Mouse (Mus musculus) CH12.LX (cell line): ENCODE measurements around the gene Pakap.

Experiments
- CTCF ChIP-seq, 2 experiments: IDR thresholded peaks in 1 of 2; conservative IDR thresholded peaks in 1 of 2; 2 replicates each; pipeline ENCODE4 v1.5.1; 2011 to 2012; ENCODE audit warnings: low read depth in 2 of 2, low read length in 2 of 2, improper control_type of control experiment in 1 of 2, inconsistent platforms in 1 of 2, mild to moderate bottlenecking in 1 of 2, moderate library complexity in 1 of 2
- HCFC1 ChIP-seq: IDR thresholded peaks from 2 replicates; pipeline ENCODE4 v1.6.1; 2012; ENCODE audit warnings: low read depth, mild to moderate bottlenecking, inconsistent platforms, low read length, improper control_type of control experiment
- JUN ChIP-seq: IDR thresholded peaks from 2 replicates; pipeline ENCODE4 v1.6.1; 2011; ENCODE audit warnings: low read depth, mild to moderate bottlenecking, low read length, improper control_type of control experiment, moderate library complexity; ENCODE audit not compliant: insufficient read depth
- KAT2A ChIP-seq: IDR thresholded peaks from 2 replicates; pipeline ENCODE4 v1.6.1; 2012; ENCODE audit warnings: low read length, improper control_type of control experiment, inconsistent platforms; ENCODE audit not compliant: insufficient replicate concordance
- MAFK ChIP-seq: IDR thresholded peaks from 2 replicates; pipeline ENCODE4 v1.6.1; 2011; ENCODE audit warnings: low read length, improper control_type of control experiment; ENCODE audit not compliant: insufficient replicate concordance
- MEF2A ChIP-seq: IDR thresholded peaks from 2 replicates; pipeline ENCODE4 v1.6.1; 2014; ENCODE audit warnings: low read depth, mild to moderate bottlenecking, inconsistent platforms, low read length, improper control_type of control experiment, borderline replicate concordance
- POLR2A ChIP-seq: IDR thresholded peaks from 2 replicates; pipeline ENCODE4 v1.6.1; 2011; ENCODE audit warnings: low read depth, mild to moderate bottlenecking, improper control_type of control experiment, low read length
- POLR2AphosphoS2 ChIP-seq: IDR thresholded peaks from 2 replicates; pipeline ENCODE4 v1.6.1; 2011; ENCODE audit warnings: low read depth, low read length, improper control_type of control experiment
- RAD21 ChIP-seq: IDR thresholded peaks from 2 replicates; pipeline ENCODE4 v1.6.1; 2011; ENCODE audit warnings: low read depth, mild to moderate bottlenecking, low read length, improper control_type of control experiment, moderate library complexity
- SMC3 ChIP-seq: IDR thresholded peaks from 2 replicates; pipeline ENCODE4 v1.6.1; 2011; ENCODE audit warnings: low read depth, low read length, improper control_type of control experiment
- TCF12 ChIP-seq: IDR thresholded peaks from 2 replicates; pipeline ENCODE4 v1.6.1; 2014; ENCODE audit warnings: low read depth, mild to moderate bottlenecking, inconsistent platforms, low read length, improper control_type of control experiment

GRCm38 (mm10) chr4:57675387-57675786 is 107.4 kb downstream of the Pakap start:
- TF ChIP-seq TCF12 (peak; percentile 75), MEF2A (no peak), CTCF (conservative IDR thresholded peaks at IDR 0.05 in 1 of 2, IDR thresholded peaks at IDR 0.05 in 1 of 2; ENCODE audit: low read depth in 2 of 2, low read length in 2 of 2) (no peak), POLR2AphosphoS2 (no peak), RAD21 (no peak), POLR2A (no peak), HCFC1 (no peak), KAT2A (no peak), JUN (no peak), MAFK (no peak), SMC3 (no peak)
